Mouse (Mus musculus) hindbrain, embryonic 16.5 days (tissue): ENCODE measurements at regions not wholly inside any gene's neighbourhood (a gene's known extent, or its start where the extent isn't known, plus 50 kb on each side); places are given as distances from the start of the nearest gene placed in this dataset.

Experiments
- ATAC-seq: fragments of 200-750 bp; cut with Nextera tagmentation; 2 replicates; pipeline ENCODE4 v1.8.0; 2017; ENCODE audit warnings: moderate TSS enrichment, moderate library complexity
- H3K27ac ChIP-seq: fragments of 300-500 bp; sonication (generic); 2 replicates; pipeline ENCODE4 v1.5.1; 2014; ENCODE audit warnings: low read depth, mild to moderate bottlenecking, control low read depth, low read length, moderate library complexity
- H3K27me3 ChIP-seq: fragments of 300-500 bp; sonication (generic); replicated peaks from 2 replicates; pipeline ENCODE4 v1.6.1; 2014; ENCODE audit warnings: low read length; ENCODE audit not compliant: control insufficient read depth, insufficient read depth
- H3K36me3 ChIP-seq: fragments of 300-500 bp; sonication (generic); 2 replicates; pipeline ENCODE4 v1.6.1; 2014; ENCODE audit warnings: mild to moderate bottlenecking, low read length, moderate library complexity, mixed read lengths; ENCODE audit not compliant: control insufficient read depth, insufficient read depth
- H3K4me1 ChIP-seq: fragments of 300-500 bp; sonication (generic); 2 replicates; pipeline ENCODE4 v1.6.1; 2014; ENCODE audit warnings: low read depth, low read length; ENCODE audit not compliant: control insufficient read depth, insufficient read depth
- H3K4me2 ChIP-seq: fragments of 300-500 bp; sonication (generic); 2 replicates; pipeline ENCODE4 v1.6.1; 2014; ENCODE audit warnings: mild to moderate bottlenecking, low read length, control low read depth, moderate library complexity
- H3K4me3 ChIP-seq: fragments of 300-500 bp; sonication (generic); 2 replicates; pipeline ENCODE4 v1.5.1; 2014; ENCODE audit warnings: mild to moderate bottlenecking, low read length, control low read depth, moderate library complexity
- H3K9ac ChIP-seq: fragments of 300-500 bp; sonication (generic); 2 replicates; pipeline ENCODE4 v1.6.1; 2014; ENCODE audit warnings: low read depth, mild to moderate bottlenecking, control low read depth, low read length, moderate library complexity
- H3K9me3 ChIP-seq: fragments of 300-500 bp; sonication (generic); 2 replicates; pipeline ENCODE4 v1.6.1; 2014; ENCODE audit warnings: mild to moderate bottlenecking, low read length, moderate library complexity; ENCODE audit not compliant: control insufficient read depth
- whole genome bisulfite sequencing: fragments of 180-500 bp; shearing (Covaris S2); extraction: QIAGEN DNeasy Blood & Tissue Kit; methylation state at CpG from one replicate; pipeline ENCODE4 v1.1.7; 2014; 5-methylcytosine and 5-hydroxymethylcytosine counted together

- no peak for ATAC-seq
- Histone ChIP-seq H3K4me3 (no peak overlapping the region), H3K4me2 (no peak overlapping the region), H3K4me1 (peaks cover 4% of the 10 kb centered on the region), H3K36me3 (no peaks in the 10 kb centered on the region), H3K27ac (no peak overlapping the region), H3K27me3 (peaks cover 77% of the 10 kb centered on the region), H3K9me3 (no peaks in the 10 kb centered on the region), H3K9ac (no peak overlapping the region)
- 33% methylated on average over 1 of the region's 1 CpGs for WGBS
Measured at GRCm38 (mm10) chr5:101539818-101540217, 125.0 kb downstream of the Nkx6-1 start.

GRCm38 (mm10) chr5:101539254-101539549 is 125.6 kb downstream of the Nkx6-1 start:
- no peak overlapping the region; the same call in 1 of the 2 replicates for H3K4me2 ChIP-seq
- no peak for ATAC-seq
- H3K4me1 ChIP-seq, result peaks cover 4% of the 10 kb centered on the region
- no peak overlapping the region for H3K4me3 ChIP-seq
- no peaks in the 10 kb centered on the region for H3K36me3 ChIP-seq
- H3K9me3 ChIP-seq, result no peaks in the 10 kb centered on the region
- WGBS, result 12% methylated on average over 10 of the region's 10 CpGs
- H3K27me3 ChIP-seq, result peaks cover 76% of the 10 kb centered on the region
- H3K9ac ChIP-seq, result no peak overlapping the region
- H3K27ac ChIP-seq, result no peak overlapping the region

GRCm38 (mm10) chr5:101538410-101539253 is 126.2 kb downstream of the Nkx6-1 start:
- peaks cover 77% of the 10 kb centered on the region for H3K27me3 ChIP-seq
- H3K4me3 ChIP-seq, result no peak overlapping the region
- no peak overlapping the region for H3K27ac ChIP-seq
- peak overlapping the region; percentile 40 for H3K4me2 ChIP-seq
- H3K9me3 ChIP-seq, result no peaks in the 10 kb centered on the region
- H3K36me3 ChIP-seq, result no peaks in the 10 kb centered on the region
- ATAC-seq, result no peak
- H3K9ac ChIP-seq, result no peak overlapping the region
- H3K4me1 ChIP-seq, result peaks cover 4% of the 10 kb centered on the region
- 3% methylated on average over 24 of the region's 24 CpGs for WGBS

GRCm38 (mm10) chr5:101537518-101538380 is 127.0 kb downstream of the Nkx6-1 start:
- Histone ChIP-seq H3K27ac (no peak overlapping the region), H3K4me3 (no peak overlapping the region), H3K27me3 (peaks cover 77% of the 10 kb centered on the region), H3K4me1 (peaks cover 4% of the 10 kb centered on the region), H3K4me2 (peak overlapping the region; percentile 40), H3K36me3 (no peaks in the 10 kb centered on the region), H3K9ac (no peak overlapping the region), H3K9me3 (no peaks in the 10 kb centered on the region)
- no peak for ATAC-seq
- WGBS, result 2% methylated on average over 23 of the region's 23 CpGs

- Histone ChIP-seq H3K4me2 (no peak overlapping the region), H3K27me3 (peaks cover 74% of the 10 kb centered on the region), H3K9me3 (peaks cover 3% of the 10 kb centered on the region; the same call in 1 of the 2 replicates), H3K4me3 (no peak overlapping the region), H3K9ac (no peak overlapping the region), H3K36me3 (no peaks in the 10 kb centered on the region), H3K27ac (no peak overlapping the region), H3K4me1 (peaks cover 4% of the 10 kb centered on the region)
- 72% methylated on average over 5 of the region's 5 CpGs for WGBS
- ATAC-seq, result no peak
Measured at GRCm38 (mm10) chr5:101535451-101535850, 129.3 kb downstream of the Nkx6-1 start.

- no peak overlapping the region for H3K4me2 ChIP-seq
- WGBS, result 56% methylated on average over 5 of the region's 5 CpGs
- no peak overlapping the region for H3K4me3 ChIP-seq
- no peak overlapping the region for H3K9ac ChIP-seq
- no peaks in the 10 kb centered on the region for H3K9me3 ChIP-seq
- H3K4me1 ChIP-seq, result peaks cover 4% of the 10 kb centered on the region
- no peaks in the 10 kb centered on the region for H3K36me3 ChIP-seq
- no peak overlapping the region for H3K27ac ChIP-seq
- H3K27me3 ChIP-seq, result peaks cover 73% of the 10 kb centered on the region
- no peak for ATAC-seq
Measured at GRCm38 (mm10) chr5:101525346-101525745, 139.4 kb downstream of the Nkx6-1 start.

GRCm38 (mm10) chr5:101524670-101525069 is 140.1 kb downstream of the Nkx6-1 start:
- Histone ChIP-seq H3K27ac (no peak overlapping the region), H3K9ac (no peak overlapping the region), H3K27me3 (peaks cover 69% of the 10 kb centered on the region), H3K9me3 (no peaks in the 10 kb centered on the region), H3K4me2 (no peak overlapping the region), H3K36me3 (no peaks in the 10 kb centered on the region), H3K4me1 (peaks cover 4% of the 10 kb centered on the region), H3K4me3 (no peak overlapping the region)
- 0 out of 2 replicates have a peak, but pooled peaks have one; percentile 53 for ATAC-seq
- WGBS, result 6% methylated on average over 4 of the region's 4 CpGs

- Histone ChIP-seq H3K27ac (no peak overlapping the region), H3K4me2 (no peak overlapping the region), H3K36me3 (no peaks in the 10 kb centered on the region), H3K4me3 (no peak overlapping the region), H3K9ac (no peak overlapping the region), H3K4me1 (peaks cover 4% of the 10 kb centered on the region), H3K27me3 (peaks cover 67% of the 10 kb centered on the region), H3K9me3 (no peaks in the 10 kb centered on the region)
- WGBS, result 3% methylated on average over 7 of the region's 7 CpGs
- ATAC-seq, result peak; percentile 87
Measured at GRCm38 (mm10) chr5:101523902-101524301, 140.9 kb downstream of the Nkx6-1 start.

- no peaks in the 10 kb centered on the region for H3K36me3 ChIP-seq
- peaks cover 4% of the 10 kb centered on the region for H3K4me1 ChIP-seq
- peaks cover 67% of the 10 kb centered on the region for H3K27me3 ChIP-seq
- H3K4me2 ChIP-seq, result no peak overlapping the region
- ATAC-seq, result no peak
- no peak overlapping the region for H3K9ac ChIP-seq
- H3K4me3 ChIP-seq, result no peak overlapping the region
- 12% methylated on average over 7 of the region's 7 CpGs for WGBS
- H3K27ac ChIP-seq, result no peak overlapping the region
- no peaks in the 10 kb centered on the region for H3K9me3 ChIP-seq
Measured at GRCm38 (mm10) chr5:101523490-101523889, 141.3 kb downstream of the Nkx6-1 start.
